Mouse (Mus musculus) MEL (cell line): Measurements from ENCODE around the gene Ablim1. TPM values are rescaled to one million over a fixed set of nuclear protein-coding genes. Genes with fewer than 3 reads are reported as not detected.

ENCODE experiments used
- DNase-seq: peaks from one replicate; pipeline ENCODE4 v3.0.0; 2011; ENCODE audit warnings: low read depth, low spot score
- H3K27ac ChIP-seq: 2 replicates; pipeline ENCODE4 v1.5.1; 2012; ENCODE audit warnings: low read depth, mild to moderate bottlenecking, control low read depth, low read length, moderate library complexity; ENCODE audit not compliant: control insufficient read depth
- H3K27me3 ChIP-seq, 2 experiments: fragments of 150-350 bp in 1 of 2; sonication (generic) in 1 of 2; 2 replicates each; pipeline ENCODE4 v1.6.1; 2012; ENCODE audit warnings: low read length in 2 of 2, mild to moderate bottlenecking in 2 of 2, improper control_type of control experiment in 1 of 2, moderate library complexity in 1 of 2; ENCODE audit not compliant: insufficient read depth in 2 of 2, control insufficient read depth in 1 of 2
- H3K36me3 ChIP-seq, 2 experiments: 2 replicates each; pipeline ENCODE4 v1.6.1; 2012 to 2014; ENCODE audit warnings: low read length in 2 of 2, improper control_type of control experiment in 1 of 2, inconsistent platforms in 1 of 2, mild to moderate bottlenecking in 1 of 2; ENCODE audit not compliant: insufficient read depth in 2 of 2, control insufficient read depth in 1 of 2
- H3K4me1 ChIP-seq, 2 experiments: fragments of 150-350 bp in 1 of 2; sonication (generic) in 1 of 2; 2 replicates each; pipeline ENCODE4 v1.6.1; 2012; ENCODE audit warnings: low read length in 2 of 2, improper control_type of control experiment in 1 of 2, mild to moderate bottlenecking in 1 of 2; ENCODE audit not compliant: insufficient read depth in 2 of 2, control insufficient read depth in 1 of 2
- H3K4me3 ChIP-seq, 2 experiments: fragments of 150-350 bp in 1 of 2; sonication (generic) in 1 of 2; 2 replicates each; pipeline ENCODE4 v1.5.1; 2012; ENCODE audit warnings: low read depth in 2 of 2, low read length in 2 of 2, mild to moderate bottlenecking in 2 of 2, moderate library complexity in 2 of 2, control low read depth in 1 of 2, improper control_type of control experiment in 1 of 2; ENCODE audit not compliant: control insufficient read depth in 1 of 2, insufficient read depth in 1 of 2
- H3K79me2 ChIP-seq: 2 replicates; pipeline ENCODE4 v1.6.1; 2012; ENCODE audit warnings: mild to moderate bottlenecking, low read length, moderate library complexity; ENCODE audit not compliant: control insufficient read depth, poor library complexity, insufficient read depth
- H3K9ac ChIP-seq: 2 replicates; pipeline ENCODE4 v1.6.1; 2012; ENCODE audit warnings: low read depth, mild to moderate bottlenecking, control low read depth, low read length, moderate library complexity; ENCODE audit not compliant: control insufficient read depth, poor library complexity, severe bottlenecking
- H3K9me3 ChIP-seq: fragments of 150-350 bp; sonication (generic); replicated peaks from 2 replicates; pipeline ENCODE4 v1.6.1; 2012; ENCODE audit warnings: mild to moderate bottlenecking, low read length, improper control_type of control experiment, moderate library complexity; ENCODE audit not compliant: insufficient read depth
- CHD1 ChIP-seq: IDR thresholded peaks from 2 replicates; pipeline ENCODE4 v1.6.1; 2012; ENCODE audit warnings: low read depth, mild to moderate bottlenecking, inconsistent platforms, low read length, improper control_type of control experiment
- CHD2 ChIP-seq: IDR thresholded peaks from 2 replicates; pipeline ENCODE4 v1.6.1; 2011; ENCODE audit warnings: low read length, improper control_type of control experiment
- EP300 ChIP-seq, 2 experiments: IDR thresholded peaks; 2 replicates each; pipeline ENCODE4 v1.6.1; 2011; ENCODE audit warnings: improper control_type of control experiment in 2 of 2, low read length in 2 of 2, low read depth in 1 of 2, mild to moderate bottlenecking in 1 of 2
- JUND ChIP-seq: IDR thresholded peaks from 2 replicates; pipeline ENCODE4 v1.6.1; 2011; ENCODE audit warnings: low read depth, mild to moderate bottlenecking, improper control_type of control experiment, low read length
- KAT2A ChIP-seq: conservative IDR thresholded peaks from 2 replicates; pipeline ENCODE4 v1.6.1; 2012; ENCODE audit warnings: low read depth, low read length, improper control_type of control experiment, inconsistent platforms
- MAX ChIP-seq: IDR thresholded peaks from 2 replicates; pipeline ENCODE4 v1.6.1; 2011; ENCODE audit warnings: low read length, improper control_type of control experiment
- MEF2A ChIP-seq: IDR thresholded peaks from 2 replicates; pipeline ENCODE4 v1.6.1; 2014; ENCODE audit warnings: low read depth, mild to moderate bottlenecking, inconsistent platforms, low read length, improper control_type of control experiment; ENCODE audit not compliant: poor library complexity, insufficient replicate concordance, severe bottlenecking; ENCODE audit errors: extremely low read depth
- MXI1 ChIP-seq: IDR thresholded peaks from 2 replicates; pipeline ENCODE4 v1.6.1; 2011; ENCODE audit warnings: mild to moderate bottlenecking, low read depth, low read length, improper control_type of control experiment
- MYC ChIP-seq: IDR thresholded peaks from 2 replicates; pipeline ENCODE4 v1.6.1; 2011; ENCODE audit warnings: low read depth, mild to moderate bottlenecking, low read length, improper control_type of control experiment, moderate library complexity
- NELFE ChIP-seq: IDR thresholded peaks from 2 replicates; pipeline ENCODE4 v1.6.1; 2011; ENCODE audit warnings: low read depth, low read length, improper control_type of control experiment
- RAD21 ChIP-seq: IDR thresholded peaks from 2 replicates; pipeline ENCODE4 v1.6.1; 2011; ENCODE audit warnings: mild to moderate bottlenecking, low read depth, low read length, improper control_type of control experiment
- SIN3A ChIP-seq: IDR thresholded peaks from 2 replicates; pipeline ENCODE4 v1.6.1; 2012; ENCODE audit warnings: low read length, improper control_type of control experiment, inconsistent platforms
- SMC3 ChIP-seq: IDR thresholded peaks from 2 replicates; pipeline ENCODE4 v1.6.1; 2011; ENCODE audit warnings: low read depth, low read length, improper control_type of control experiment
- UBTF ChIP-seq: IDR thresholded peaks from 2 replicates; pipeline ENCODE4 v1.6.1; 2012; ENCODE audit warnings: low read depth, mild to moderate bottlenecking, inconsistent platforms, low read length, improper control_type of control experiment, moderate library complexity, borderline replicate concordance; ENCODE audit not compliant: insufficient read depth
- USF1 ChIP-seq: IDR thresholded peaks from 2 replicates; pipeline ENCODE4 v1.6.1; 2014; ENCODE audit warnings: low read depth, mild to moderate bottlenecking, inconsistent platforms, low read length, improper control_type of control experiment, moderate library complexity
- ZC3H11A ChIP-seq: IDR thresholded peaks from 2 replicates; pipeline ENCODE4 v1.6.1; 2012; ENCODE audit warnings: low read depth, mild to moderate bottlenecking, inconsistent platforms, low read length, improper control_type of control experiment
- ZKSCAN1 ChIP-seq: IDR thresholded peaks from 2 replicates; pipeline ENCODE4 v1.6.1; 2012; ENCODE audit warnings: low read depth, mild to moderate bottlenecking, inconsistent platforms, low read length, improper control_type of control experiment, moderate library complexity
- ZNF384 ChIP-seq: IDR thresholded peaks from 2 replicates; pipeline ENCODE4 v1.6.1; 2012; ENCODE audit warnings: low read depth, mild to moderate bottlenecking, inconsistent platforms, low read length, improper control_type of control experiment
- polyA plus RNA-seq, 2 experiments: library from polyadenylated mRNA; stranded (reverse) in 1 of 2; unstranded in 1 of 2; fragments of >175 nt in 1 of 2; fragments of >200 nt in 1 of 2; gene quantifications; 2 replicates each; pipeline versions ENCODE4 v1.2.1 to v1.2.4; 2012; ENCODE audit warnings: low replicate concordance in 2 of 2, low read depth in 1 of 2; ENCODE audit not compliant: insufficient read length in 2 of 2, insufficient read depth in 1 of 2, missing spikeins in 1 of 2
- total RNA-seq: library from RNA; depleted of rRNA; stranded (reverse); fragments of 300-350 nt; gene quantifications from 2 replicates; pipeline ENCODE4 v1.2.3, GENCODE M21; 2012

Gene Ablim1
- total and polyA plus RNA-seq, 3 experiments: not detected

- TF ChIP-seq RAD21: no peak
- TF ChIP-seq ZKSCAN1: no peak
- TF ChIP-seq MEF2A: no peak
Measured at GRCm38 (mm10) chr19:57271757-57272156, 43.0 kb downstream of the Ablim1 start (continued).

GRCm38 (mm10) chr19:57270711-57271110, 44.0 kb downstream of the Ablim1 start:
- H3K27ac ChIP-seq: no peak overlapping the region

GRCm38 (mm10) chr19:57269791-57270190, 44.9 kb downstream of the Ablim1 start:
- Histone ChIP-seq H3K9me3 (no peaks in the 10 kb centered on the region), H3K4me3 (no peak overlapping the region), H3K4me1 (no peaks in the 10 kb centered on the region), H3K9ac (no peak overlapping the region), H3K27ac (no peak overlapping the region), H3K36me3 (no peaks in the 10 kb centered on the region), H3K79me2 (no peaks in the 10 kb centered on the region), H3K27me3 (peaks cover 0 to 5% of the 10 kb centered on the region in 2 experiments; a peak in 3 of 4 replicates)
- TF ChIP-seq CHD1: no peak
- no peak for TF ChIP-seq MAX
- TF ChIP-seq UBTF: no peak
- TF ChIP-seq CHD2: no peak
- TF ChIP-seq ZC3H11A: no peak
- TF ChIP-seq EP300 (IDR thresholded peaks at IDR 0.05; ENCODE audit: low read depth in 1 of 2, low read length in 2 of 2): no peak
- no peak for TF ChIP-seq USF1
- DNase-seq: no peak

More at GRCm38 (mm10) chr19:57270711-57271110, 44.0 kb downstream of the Ablim1 start:
- DNase-seq: no peak
- Histone ChIP-seq H3K4me1 (no peaks in the 10 kb centered on the region), H3K36me3 (no peaks in the 10 kb centered on the region), H3K9ac (no peak overlapping the region), H3K4me3 (no peak overlapping the region), H3K27me3 (peaks cover 0 to 5% of the 10 kb centered on the region in 2 experiments; a peak in 2 of 4 replicates), H3K9me3 (no peaks in the 10 kb centered on the region), H3K79me2 (no peaks in the 10 kb centered on the region)
- TF ChIP-seq SIN3A: no peak
- no peak for TF ChIP-seq MAX
- TF ChIP-seq ZC3H11A: no peak
- no peak for TF ChIP-seq JUND
- no peak for TF ChIP-seq MYC
- TF ChIP-seq MXI1: no peak
- no peak for TF ChIP-seq ZNF384
- TF ChIP-seq NELFE: no peak
- no peak for TF ChIP-seq USF1
- no peak for TF ChIP-seq UBTF
- TF ChIP-seq SMC3: no peak
- no peak for TF ChIP-seq KAT2A
